Mouse (Mus musculus) spleen, postnatal 36 days (tissue): Measurements from ENCODE around the gene Scaf4.
A peak's percentile ranks its signal among the peaks of the same experiment; 100 is the strongest.

ENCODE experiments used
- DNase-seq, 2 experiments: peaks; one replicate each; pipeline ENCODE4 v3.0.0; 2022; ENCODE audit warnings: low spot score in 2 of 2, mixed read lengths in 1 of 2

Gene Scaf4

DNA sequence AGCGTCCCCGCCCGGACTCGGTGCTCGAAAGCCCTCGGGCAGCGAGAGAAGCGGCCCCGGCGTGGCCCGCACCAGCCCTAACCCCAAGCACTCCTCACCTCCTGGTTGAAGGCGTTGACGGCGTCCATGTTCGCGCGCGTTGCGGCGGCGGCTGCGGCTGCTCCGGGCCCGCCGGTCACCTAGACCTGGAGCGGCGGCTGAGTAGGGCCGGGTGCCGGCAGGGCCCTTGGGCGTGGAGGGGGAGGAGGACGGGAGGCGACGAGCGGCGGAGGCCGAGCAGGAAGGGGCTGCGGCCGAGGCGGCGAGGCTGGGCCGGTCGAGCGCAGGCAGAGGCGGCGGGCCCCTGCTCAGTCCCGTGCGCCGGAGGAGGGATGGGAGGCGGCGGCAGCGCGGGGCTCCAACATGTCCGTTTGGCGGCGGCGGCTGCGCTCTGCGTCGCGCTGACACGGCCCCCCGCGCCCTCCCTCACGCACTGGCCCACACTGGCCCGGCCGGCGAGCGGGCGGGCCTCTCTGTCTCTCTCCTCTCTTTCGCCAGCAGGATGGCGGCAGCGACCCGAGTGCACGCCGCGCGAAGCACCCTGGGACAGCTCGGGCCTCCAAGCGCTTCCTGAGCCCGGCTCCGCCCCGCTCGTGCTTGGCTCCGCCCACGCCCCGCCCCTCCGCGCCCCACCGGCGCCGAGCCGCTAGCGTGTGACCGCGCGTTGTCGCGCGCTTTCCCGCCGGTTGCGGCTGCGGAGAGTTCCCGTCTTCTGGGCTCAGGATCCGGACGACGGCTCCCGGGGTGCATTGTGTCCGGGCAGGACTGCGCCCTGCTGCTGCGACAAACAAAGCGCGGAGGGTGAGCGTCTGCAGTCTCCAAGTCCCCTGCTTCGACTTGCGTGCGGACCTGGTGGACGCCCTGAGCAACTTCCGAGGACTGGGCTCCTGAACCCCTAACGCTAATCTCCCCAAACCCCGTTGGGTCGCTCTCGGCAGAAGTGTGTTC, at the start of gene Scaf4:
Gene Scaf4 (minus strand): TSS at position 599 of the 987 bp plus-strand sequence.
- peak; percentile 94 for DNase-seq

DNA sequence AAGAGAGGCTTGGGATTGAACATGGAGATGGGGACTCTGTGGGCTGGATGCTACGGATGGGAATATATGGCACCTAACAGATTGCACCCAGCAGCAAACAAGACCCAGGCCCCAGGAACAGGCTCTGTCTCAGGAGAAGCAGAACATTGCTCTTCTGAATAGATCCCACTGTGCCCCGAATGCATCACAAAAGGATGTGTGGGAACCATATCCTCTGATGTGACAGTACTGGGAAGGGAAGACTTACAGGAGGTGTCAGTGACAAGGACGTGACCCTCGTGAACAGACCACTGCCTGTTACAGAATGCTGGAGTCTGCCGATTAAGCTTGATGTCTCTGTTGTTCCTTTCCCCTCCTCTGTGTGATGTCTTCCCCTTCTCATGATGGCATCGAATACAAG, 48.2 kb upstream of the Scaf4 start:
- DNase-seq, result no peak

DNA sequence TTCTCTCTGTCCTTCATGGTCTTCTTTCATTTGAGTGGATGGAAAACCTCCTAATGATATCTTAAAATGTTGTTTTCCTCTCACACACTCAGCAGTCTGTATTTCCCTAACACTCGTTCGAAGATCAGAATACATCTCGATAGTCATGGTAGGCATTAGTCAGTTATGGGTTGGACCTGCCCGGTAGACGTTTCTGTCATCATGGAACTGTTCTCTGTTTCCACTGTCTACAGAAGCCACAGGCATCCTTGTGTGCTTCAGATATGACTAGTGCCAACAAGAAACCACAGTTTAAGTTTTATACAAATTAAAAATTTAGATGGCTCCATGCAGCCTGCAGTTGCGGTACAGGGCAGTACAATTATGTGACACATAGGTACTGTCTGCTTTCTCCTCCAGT, 46.7 kb upstream of the Scaf4 start:
- DNase-seq, result no peak

DNA sequence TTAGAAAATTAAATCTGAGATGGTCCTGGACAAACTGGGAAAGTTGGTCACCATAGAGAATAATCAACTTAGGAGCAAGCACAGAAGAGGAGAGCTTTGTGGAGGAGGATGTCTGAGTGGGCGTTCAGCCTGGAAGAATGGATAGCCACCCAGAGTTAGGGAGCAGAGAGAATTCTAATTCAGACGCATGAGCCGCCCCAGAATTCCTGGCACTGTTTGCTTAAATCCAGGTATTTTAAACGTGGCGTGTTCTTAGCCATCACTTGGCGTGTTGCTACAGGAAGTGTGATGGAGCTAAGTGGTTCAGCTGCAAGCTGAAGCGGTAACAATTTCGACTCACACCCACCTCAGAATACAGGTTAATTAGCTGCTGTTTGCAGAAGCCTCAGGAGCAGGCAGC, 45.2 kb upstream of the Scaf4 start:
- no peak for DNase-seq

DNA sequence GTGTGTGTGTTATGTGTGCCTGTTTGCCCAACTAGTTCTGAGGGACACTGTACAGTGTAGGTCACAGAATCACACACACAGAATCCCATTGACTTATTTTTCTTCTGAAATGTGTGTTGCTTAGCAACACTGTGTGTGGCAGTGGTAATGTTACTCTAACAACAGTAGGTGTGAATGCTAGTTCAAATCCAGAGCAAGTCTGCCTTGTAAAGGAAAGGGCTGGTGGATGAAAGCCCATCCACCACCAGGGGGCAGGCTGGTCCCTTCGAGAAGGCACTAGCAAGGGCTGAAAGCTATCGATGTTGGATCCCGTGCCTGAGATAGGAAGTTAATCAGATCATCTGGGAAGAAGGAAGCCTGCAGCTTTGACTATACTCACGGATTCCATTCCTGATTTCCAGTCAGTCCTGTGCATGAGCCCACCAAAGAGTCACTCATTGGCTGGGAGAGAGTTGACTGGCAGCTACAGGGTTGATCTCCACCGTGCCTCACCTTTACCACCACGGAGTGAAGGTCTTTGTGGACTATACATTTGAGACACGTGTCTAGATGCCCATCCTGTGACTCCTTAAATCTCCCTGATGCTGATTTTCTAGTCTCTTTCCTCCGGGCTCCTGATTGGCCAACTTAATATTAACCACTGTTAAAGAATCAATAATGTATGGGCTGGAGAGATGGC, 38.7 kb upstream of the Scaf4 start:
- peak; percentile 55 to 60 for DNase-seq

DNA sequence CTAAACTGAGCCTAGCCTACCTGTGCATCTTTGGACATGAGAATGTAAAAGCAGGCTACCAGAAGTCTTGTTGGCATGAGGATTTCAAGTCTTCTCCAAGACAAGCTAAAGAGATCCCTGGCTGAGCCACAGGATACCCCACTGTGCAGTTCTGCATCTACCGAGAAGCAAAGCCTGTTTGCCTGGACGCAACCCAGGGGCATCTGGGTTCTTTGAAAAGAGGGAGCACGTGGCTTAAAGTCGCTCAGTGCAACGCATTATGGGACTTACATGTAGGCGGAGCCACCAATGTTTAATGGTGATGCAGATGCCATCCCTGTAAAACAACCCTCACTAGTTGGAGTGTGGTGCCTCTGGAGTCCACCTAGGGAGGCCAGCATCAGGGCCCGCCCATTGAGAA, 35.0 kb upstream of the Scaf4 start:
- DNase-seq, result no peak

DNA sequence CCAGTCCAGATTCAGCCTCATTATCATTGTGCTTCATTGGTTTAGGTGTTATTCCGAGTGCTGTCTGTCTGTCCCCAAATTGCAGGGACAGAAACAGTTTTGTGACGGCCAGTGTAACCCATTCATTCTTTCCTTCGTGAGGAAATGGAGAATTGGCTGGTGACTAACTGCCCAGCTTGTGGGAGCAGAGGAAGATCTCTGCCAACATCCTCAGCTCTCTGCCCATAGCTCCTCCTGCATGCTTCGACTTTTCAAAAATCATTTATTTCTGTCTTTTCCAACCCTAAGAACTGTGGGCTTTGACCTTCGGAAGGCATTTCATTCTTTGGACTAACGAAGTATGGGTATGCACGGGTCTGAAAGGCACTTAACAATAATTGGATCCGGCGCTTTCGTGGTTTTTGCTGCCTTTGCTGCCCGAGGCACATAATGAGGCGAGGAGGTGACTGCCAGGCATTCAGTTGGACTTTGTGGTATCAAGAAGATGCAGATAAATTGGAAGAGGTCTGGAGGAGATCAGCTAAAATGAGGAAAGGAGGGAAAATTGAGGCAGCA, 34.1 kb upstream of the Scaf4 start:
- DNase-seq, result no peak

DNA sequence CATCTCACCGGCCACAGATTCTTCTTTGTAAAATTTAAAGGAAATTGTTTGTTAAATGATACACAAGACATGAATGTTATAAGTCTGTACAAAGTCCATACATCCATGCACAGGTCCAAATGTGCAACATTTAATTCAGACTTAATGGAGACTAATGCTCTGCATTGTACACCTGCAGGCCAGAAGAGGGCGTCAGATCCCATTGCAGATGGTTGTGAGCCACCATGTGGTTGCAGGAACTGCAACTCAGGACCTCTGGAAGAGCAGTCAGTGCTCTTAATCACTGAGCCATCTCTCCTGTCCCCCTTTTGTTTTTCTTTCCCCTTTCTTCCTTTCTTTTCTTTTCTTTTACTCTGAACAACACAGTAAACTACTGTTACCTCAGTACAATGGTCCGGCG, 33.5 kb upstream of the Scaf4 start:
- DNase-seq, result no peak

DNA sequence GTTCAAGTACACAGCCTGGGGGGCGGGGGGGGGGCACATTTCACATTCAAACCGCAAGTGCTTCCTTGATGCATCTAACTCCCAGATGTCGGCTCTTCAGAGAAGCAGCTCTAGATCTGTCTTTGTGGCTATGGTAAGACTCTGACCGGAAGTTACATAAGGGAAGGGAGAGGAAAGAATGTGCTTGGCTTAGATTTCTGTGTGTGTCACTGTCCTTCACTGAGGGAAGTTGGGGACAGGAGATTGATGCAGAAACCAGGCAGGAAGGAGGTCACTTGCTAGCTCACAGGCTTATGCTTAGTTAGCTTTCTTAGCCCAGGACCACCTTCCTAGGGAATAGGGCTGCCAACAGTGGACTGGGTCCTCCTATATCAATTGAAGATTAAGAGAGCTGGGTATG, 31.6 kb upstream of the Scaf4 start:
- DNase-seq, result no peak

DNA sequence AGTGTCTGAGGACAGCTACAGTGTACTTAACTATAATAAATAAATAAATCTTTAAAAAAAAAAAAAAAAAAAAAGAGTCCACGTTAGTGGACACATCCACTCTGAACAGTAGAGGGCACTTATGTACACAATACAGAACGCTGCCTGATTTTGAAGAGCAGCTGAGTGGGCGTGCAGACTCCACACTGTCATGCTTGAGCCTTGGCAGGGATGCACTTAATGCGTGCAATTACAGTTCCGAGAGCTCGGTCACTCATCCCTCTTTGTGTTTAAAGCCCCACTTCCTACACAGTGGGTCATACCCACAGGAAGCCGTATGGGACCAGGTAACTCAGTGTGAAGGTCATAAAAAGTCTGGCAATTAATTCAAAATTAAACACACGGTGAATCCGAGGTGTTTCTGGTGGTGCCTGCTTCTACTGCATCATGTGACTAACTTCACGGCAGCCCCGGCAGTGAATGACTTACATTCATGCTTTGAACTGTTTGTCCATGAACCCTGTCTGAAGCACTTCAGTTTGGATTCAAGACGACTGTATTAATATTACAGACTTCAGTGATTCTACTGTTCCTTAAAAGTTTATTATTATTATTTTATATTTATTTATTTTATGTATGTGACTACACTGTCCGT, 28.3 kb upstream of the Scaf4 start:
- peak in 1 of 2 experiments; percentile 15 for DNase-seq

DNA sequence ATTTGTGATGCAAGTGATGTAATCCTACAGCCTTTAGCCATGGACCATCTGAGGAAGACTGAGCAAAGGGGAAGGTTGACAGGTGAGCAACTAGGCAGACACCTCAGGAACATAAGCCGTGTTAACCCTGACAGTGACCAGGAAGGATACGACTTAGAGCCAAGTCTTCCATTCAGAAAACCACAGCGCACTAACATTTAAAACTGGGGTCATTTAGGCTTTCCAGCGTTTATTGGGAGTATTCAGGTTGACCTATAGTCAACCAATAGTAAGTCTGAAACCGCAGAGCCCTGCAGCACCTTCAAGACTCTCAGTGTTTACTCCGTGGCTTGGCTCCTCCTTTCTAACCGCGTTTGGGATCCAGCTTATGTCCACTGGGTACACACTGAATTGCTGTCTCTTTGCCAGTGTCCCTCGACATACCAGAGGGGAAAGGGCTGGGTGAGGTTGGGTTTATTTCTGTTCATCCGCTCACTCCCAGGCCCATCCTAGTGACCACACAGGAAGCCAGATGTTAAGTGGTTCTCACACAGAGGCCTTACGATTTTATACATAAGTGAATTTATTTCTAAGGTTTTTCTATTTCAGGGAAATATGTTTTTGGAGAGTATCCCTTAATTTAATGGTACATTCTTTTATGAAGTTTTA, 26.3 kb upstream of the Scaf4 start:
- no peak for DNase-seq

DNA sequence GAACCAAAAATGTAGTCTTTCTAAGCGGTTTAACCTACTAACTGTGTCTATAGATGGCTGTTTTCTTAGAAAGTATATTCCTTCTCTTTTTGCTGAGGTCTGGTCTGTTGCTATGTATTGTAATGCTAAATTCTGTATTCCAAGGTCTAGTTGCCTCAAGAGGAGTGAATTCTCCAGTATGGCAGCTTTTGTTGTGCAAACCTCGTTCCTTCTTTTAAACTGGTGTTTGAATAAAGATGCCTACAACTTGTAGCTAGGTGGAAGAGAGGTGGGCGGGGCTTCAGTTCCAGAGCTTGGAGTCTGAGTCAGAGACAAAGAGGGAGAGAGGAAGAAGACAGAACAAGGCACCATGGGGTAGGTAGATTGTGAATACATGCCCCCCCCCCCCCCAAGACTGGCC, 25.5 kb upstream of the Scaf4 start:
- no peak for DNase-seq

DNA sequence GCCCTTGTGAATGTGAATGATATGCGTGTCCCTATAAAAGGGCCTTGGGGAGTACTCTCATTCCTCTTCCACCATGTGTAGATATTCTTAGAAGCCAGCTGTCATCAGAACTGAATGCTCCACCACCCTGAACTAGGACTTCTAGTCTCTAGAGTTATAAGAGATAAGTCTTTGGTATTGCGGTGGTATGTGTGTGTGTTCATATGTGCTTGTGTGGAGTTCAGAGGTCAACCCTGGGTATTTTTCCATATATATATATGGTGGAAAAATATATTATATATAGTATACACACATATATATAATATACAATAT, 19.6 kb upstream of the Scaf4 start:
- DNase-seq, result no peak

DNA sequence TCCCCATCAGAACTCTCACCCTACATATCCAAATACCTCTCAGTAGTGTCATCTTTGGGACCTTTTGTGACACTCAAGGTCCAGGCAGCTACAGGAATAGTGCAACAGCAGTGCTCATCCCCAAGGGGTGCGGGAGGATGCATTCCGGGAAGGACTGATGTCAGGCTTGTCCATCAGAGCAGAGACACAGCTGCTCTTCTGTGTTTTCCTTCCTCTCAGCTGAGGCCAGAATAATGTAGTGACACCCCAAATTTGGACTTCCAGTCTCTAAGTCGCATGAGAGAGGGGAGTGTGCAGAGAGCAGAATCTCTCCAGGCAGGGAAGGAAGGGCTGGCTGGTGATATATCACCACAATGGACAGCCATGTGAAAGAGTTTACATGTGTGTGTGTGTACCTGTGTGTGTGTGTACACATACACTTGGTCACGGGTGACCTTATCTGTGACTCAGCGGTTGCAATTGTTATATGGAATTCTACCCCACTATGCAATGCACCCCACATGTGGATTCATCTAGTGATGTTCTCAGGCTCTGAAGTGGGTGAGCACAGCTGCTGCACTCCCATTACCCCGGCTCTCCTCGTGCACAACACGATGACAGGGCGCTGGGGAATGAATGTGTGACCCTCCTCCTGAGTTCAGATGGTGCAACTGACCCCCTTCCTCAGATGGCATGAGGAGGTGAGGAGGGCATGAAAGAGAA, 19.1 kb upstream of the Scaf4 start:
- no peak for DNase-seq

DNA sequence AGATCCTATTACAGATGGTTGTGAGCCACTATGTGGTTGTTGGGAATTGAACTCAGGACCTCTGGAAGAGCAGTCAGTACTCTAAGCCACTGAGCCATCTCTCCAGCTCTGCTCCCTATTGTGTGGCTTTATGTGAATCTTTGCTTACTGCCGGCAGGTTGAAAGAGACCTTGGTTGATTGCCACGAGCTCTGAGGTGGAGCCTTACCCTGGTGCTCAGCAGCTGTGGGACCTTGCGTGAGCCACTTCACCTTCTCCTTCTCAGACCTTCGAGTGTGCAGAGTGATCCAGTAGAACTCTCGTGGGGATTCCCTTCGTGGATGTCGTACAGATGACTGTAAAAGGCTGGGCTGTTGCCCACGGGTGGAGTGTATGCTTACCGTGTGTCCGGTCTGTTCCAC, 17.4 kb upstream of the Scaf4 start:
- no peak for DNase-seq

DNA sequence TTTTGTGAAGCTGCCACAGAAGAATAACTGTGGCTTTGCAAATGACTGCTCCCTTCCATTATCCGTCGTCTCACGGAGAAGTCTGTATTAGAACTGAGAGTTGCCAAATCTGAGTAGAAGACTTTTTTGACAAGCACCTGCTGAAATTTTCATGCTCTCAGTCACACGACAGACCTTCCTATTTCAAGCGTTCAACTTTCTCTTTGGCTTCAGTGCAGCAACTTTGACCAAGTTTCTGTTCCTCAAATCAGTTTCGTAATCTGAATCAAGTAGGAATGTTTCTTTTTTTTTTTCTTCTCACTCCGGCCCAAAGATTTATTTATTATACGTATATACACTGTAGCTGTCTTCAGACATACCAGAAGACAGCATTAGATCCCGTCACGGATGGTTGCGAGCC, 16.6 kb upstream of the Scaf4 start:
- DNase-seq, result peak; percentile 75 to 76

DNA sequence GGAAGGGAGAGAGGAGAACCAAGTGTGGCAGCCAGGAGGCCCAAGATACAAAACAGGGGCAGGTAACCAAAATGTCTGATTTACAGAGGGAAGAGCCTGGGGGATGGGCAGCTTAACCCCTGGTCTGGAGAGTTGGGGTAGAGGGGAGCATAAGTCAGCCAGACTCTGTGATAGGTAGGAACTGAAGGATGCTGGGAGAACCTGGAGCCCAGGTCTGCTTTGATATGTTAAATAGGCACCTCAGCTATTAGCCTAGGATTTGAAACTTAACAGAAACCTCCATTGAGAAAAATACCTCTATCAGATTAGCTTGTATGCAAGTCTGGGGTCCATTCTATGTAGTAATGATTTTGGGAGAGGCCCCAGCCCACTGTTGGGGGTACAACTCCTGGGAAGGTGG, 15.3 kb upstream of the Scaf4 start:
- no peak for DNase-seq

DNA sequence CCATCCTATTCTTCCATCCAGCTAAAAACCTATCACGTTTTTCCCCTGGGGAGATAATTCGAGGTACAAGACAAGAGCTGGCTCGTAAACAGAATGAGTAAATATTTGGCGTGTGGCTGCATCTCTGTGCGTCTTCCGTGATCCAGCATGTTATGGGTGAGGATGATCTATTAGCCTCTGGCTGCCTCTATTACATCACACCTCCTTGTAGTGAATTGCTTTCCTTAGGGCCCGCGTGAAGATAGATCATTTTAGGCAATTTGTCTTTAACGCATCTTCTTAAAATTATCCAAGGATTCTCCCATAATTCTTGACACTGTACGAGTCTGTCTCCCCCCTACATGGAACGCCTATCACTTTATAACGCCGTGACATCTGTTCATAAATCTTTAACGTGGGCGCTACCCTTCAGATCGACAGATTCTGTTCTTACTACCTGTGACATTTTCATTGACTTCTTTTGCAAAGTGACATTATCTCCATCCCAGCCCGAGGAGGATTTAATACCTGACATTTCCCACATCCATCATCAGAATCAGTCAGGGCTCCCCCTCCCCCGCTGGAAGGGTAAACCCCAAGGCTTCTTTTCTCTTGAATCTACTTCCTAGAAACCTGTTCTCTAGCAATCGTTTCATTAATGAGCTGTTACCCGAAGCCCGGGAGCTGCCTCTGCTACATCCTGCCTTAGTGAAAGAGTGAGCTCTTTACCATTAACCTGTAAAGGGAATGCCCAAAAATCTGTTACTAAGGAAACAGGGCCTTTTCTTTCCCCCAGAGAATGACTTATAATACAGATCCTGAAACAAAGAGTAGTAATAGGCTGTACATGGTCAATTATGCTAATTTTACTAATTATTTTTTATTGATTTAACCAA, 14.4 kb upstream of the Scaf4 start:
- no peak for DNase-seq

DNA sequence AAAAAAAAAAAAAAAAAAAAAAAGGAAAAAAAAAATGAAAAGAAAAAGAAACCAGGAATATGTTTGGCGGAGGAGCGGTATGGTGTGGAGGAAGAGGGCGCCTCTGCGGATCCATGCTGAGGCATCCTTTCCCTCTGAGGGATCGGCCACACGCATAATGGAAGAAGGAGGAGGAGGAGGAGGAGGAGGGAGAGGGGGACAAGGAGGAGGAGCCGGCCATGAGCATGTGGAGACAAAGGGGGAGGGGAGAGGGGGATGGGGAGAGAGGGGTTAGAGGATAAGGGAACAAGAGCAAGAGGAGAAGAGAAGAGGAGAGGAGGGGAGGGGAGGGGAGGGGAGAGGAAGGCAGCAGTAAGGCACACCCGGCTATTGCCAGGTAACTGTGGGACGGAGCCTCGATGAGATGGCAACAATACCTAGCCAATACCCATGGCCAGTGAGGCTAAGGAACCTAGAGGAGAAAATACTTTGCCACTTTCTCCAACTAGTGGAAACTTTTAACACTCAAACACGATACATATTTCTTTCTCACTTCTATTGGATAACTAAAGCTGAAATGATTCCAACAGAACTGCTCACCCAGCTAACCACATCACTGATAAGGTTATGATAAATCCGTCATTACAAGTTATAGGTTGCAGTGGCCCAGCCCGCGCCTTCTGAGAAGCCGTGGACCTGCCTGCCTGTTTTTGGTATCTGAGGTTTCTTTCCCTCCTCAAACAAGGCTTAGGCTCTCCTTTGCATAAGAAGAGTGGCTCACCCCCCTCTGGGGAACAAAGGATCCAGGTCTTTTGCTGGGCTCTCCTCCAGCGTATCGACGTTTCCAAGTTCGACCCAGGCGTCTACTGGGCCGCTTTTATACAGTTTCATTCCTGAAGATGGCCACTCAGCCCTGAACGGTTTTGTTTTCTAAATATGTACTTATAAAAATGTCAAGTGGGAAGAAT, 13.4 kb upstream of the Scaf4 start:
- no peak for DNase-seq
